ENCODE assay signal across 8 mouse cellular contexts in genomic region chr4:82704841-82705794, GRCm38 (mm10). TPM values are rescaled to one million over a fixed set of nuclear protein-coding genes. Genes with fewer than 3 reads are reported as not detected.
DNase-seq lines count a peak whose midpoint lies in the region; ATAC-seq and TF ChIP-seq lines count a peak whose summit lies in the region.

Nfib (minus strand) TSS chr4:82705750.

- peak; percentile 92 for ATAC-seq in forebrain, embryonic 14.5 days
- ATAC-seq in limb, embryonic 13.5 days (ENCODE audit: low FRiP score, low read depth): no peak
- no peak for ATAC-seq in megakaryocyte, adult 5-6 weeks (ENCODE audit: poor library complexity, severe bottlenecking)

- TF ChIP-seq CTCF in cerebellum, adult 2 months (IDR thresholded peaks at IDR 0.05; ENCODE audit: borderline replicate concordance, insufficient read depth, low read depth, low read length): no peak

- WGBS in cerebellum, adult 2 months: 21% methylated on average over 23 of the region's 23 CpGs
- 6% methylated on average over 23 of the region's 23 CpGs for WGBS in forebrain, embryonic 14.5 days
- WGBS in limb, embryonic 13.5 days: 62% methylated on average over 23 of the region's 23 CpGs

- no peak for DNase-seq in cerebellum, adult 2 months
- no peak for DNase-seq in cerebellum, adult 9-10 months
- DNase-seq in Muller cell, postnatal 12 days (ENCODE audit: inconsistent ontology term): peak; percentile 45
- DNase-seq in forebrain, embryonic 14.5 days (ENCODE audit: low spot score): peak; percentile 91
- no peak for DNase-seq in heart, postnatal 25 days (ENCODE audit: low spot score)
- no peak for DNase-seq in thymus, postnatal 14 days

- peak within 1 kb of the TSS; percentile 57 for H3K4me3 ChIP-seq in cerebellum, adult 2 months (replicated peaks; ENCODE audit: insufficient read depth, low read depth, low read length)
- peak within 1 kb of the TSS; percentile 16 for H3K4me3 ChIP-seq in forebrain, embryonic 14.5 days (ENCODE audit: low read depth, low read length)
- no peak within 1 kb of the TSS for H3K4me3 ChIP-seq in limb, embryonic 13.5 days

- H3K27ac ChIP-seq in cerebellum, adult 2 months (ENCODE audit: insufficient read depth, low read length): no peak within 1 kb of the TSS
- H3K27ac ChIP-seq in forebrain, embryonic 14.5 days (ENCODE audit: low read depth, low read length): peak within 1 kb of the TSS; percentile 82
- H3K27ac ChIP-seq in limb, embryonic 13.5 days: no peak within 1 kb of the TSS; the same call in 1 of the 2 replicates

- no peaks in the 10 kb centered on the region for H3K9me3 ChIP-seq in forebrain, embryonic 14.5 days (replicated peaks; ENCODE audit: control insufficient read depth, low read length)
- no peaks in the 10 kb centered on the region for H3K9me3 ChIP-seq in limb, embryonic 13.5 days

- peak within 1 kb of the TSS; percentile 38; the same call in 1 of the 2 replicates for H3K9ac ChIP-seq in forebrain, embryonic 14.5 days (ENCODE audit: low read length)
- no peak within 1 kb of the TSS for H3K9ac ChIP-seq in limb, embryonic 13.5 days

- H3K4me2 ChIP-seq in forebrain, embryonic 14.5 days (ENCODE audit: low read length): peak within 1 kb of the TSS; percentile 41
- H3K4me2 ChIP-seq in limb, embryonic 13.5 days (replicated peaks): no peak within 1 kb of the TSS

- no peaks in the 10 kb centered on the region for H3K27me3 ChIP-seq in cerebellum, adult 2 months (ENCODE audit: control insufficient read depth, insufficient read depth, low read length)
- H3K27me3 ChIP-seq in forebrain, embryonic 14.5 days (replicated peaks; ENCODE audit: control insufficient read depth, insufficient read depth, low read length): no peaks in the 10 kb centered on the region
- no peaks in the 10 kb centered on the region for H3K27me3 ChIP-seq in limb, embryonic 13.5 days

- peaks cover 3% of the 10 kb centered on the region; the same call in 1 of the 2 replicates for H3K4me1 ChIP-seq in cerebellum, adult 2 months (ENCODE audit: control insufficient read depth, insufficient read depth, low read length)
- H3K4me1 ChIP-seq in forebrain, embryonic 14.5 days (ENCODE audit: control insufficient read depth, insufficient read depth, low read length): peaks cover 28% of the 10 kb centered on the region
- H3K4me1 ChIP-seq in limb, embryonic 13.5 days: peaks cover 54% of the 10 kb centered on the region

- H3K36me3 ChIP-seq in forebrain, embryonic 14.5 days (ENCODE audit: control insufficient read depth, insufficient read depth, low read length): no peaks in the 10 kb centered on the region
- H3K36me3 ChIP-seq in limb, embryonic 13.5 days: no peaks in the 10 kb centered on the region

- TF ChIP-seq POLR2A in cerebellum, adult 2 months (IDR thresholded peaks at IDR 0.05; ENCODE audit: borderline replicate concordance, insufficient read depth, low read length): no peak

- intact Hi-C loops in heart, postnatal 25 days (cut with DNase I): no loop called here

RNA-seq across cellular contexts. Expression of gene Nfib, which starts in this region (rescaled TPM):
- 44.3 and 45.5 TPM in 2 replicates for polyA plus RNA-seq in cerebellum, adult 2 months (2012; rRNA removed)
- 164 and 207 TPM in 2 replicates for polyA plus RNA-seq in forebrain, embryonic 14.5 days (2014; fragmentation: Nextera tagmentation; extraction: Ambion mirVana)
- total RNA-seq in heart, postnatal 25 days (2021): 100 to 1,000 TPM; 119 to 122 TPM
- 119 and 121 TPM in 2 replicates for polyA plus RNA-seq in limb, embryonic 13.5 days (2015; fragmentation: Nextera tagmentation; extraction: Ambion mirVana)
- not detected in 2 replicates for total RNA-seq in megakaryocyte, adult 5-6 weeks (2015)
- total RNA-seq in megakaryocyte, adult 5-6 weeks (2017): 0.04 TPM in 1 of 2 replicates, not detected in the other

Comparison
In these comparisons a context has a peak if more than half of its experiments do, and no peak if none do; other contexts are left out.
1. RNA of gene Nfib (total RNA-seq): 119 to 122 TPM in heart, postnatal 25 days; 0.04 TPM in megakaryocyte, adult 5-6 weeks; every median in the first group is over 100 times any median in the second.
2. DNase-seq: peak in Muller cell, postnatal 12 days (single experiment) and forebrain, embryonic 14.5 days (single experiment); none in cerebellum, adult 2 months (0 of 2), cerebellum, adult 9-10 months (single experiment), heart, postnatal 25 days (single experiment) and thymus, postnatal 14 days (single experiment).